Mouse (Mus musculus) right cerebral cortex, postnatal 10 days (tissue): ENCODE results near the gene Tvp23a.
A peak's percentile ranks its signal among the peaks of the same experiment; 100 is the strongest.

Experiments used
- DNase-seq, 2 experiments: peaks; one replicate each; pipeline ENCODE4 v3.0.0; 2021; ENCODE audit warnings: low spot score in 2 of 2

Gene Tvp23a

GRCm38 (mm10) chr16:10394699-10395540 lies 52.2 kb downstream of the Tvp23a start, which contains the start of gene Tekt5:
Tekt5 (minus strand) TSS chr16:10395490.
- DNase-seq, result peak; percentile 45

DNA sequence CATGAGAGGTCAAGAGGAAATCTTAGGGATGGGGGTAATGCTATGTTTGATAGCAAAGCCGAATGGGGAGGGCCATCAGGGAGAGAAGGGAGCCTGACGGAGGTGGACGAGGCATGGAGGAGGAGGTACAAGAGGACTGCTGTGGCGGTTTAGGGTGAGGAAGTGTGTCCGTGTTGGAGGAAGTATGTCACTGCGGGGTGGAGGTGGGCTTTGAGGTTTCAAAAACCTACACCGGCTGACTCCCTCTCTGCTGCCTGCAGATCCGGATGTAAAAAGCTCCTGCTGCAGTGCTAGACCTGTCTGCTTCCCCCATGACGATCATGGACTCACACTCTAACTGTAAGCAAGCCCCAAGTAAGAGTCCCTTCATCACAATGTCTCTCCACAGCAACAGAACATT lies 54.6 kb downstream of the Tvp23a start:
- DNase-seq, result no peak

GRCm38 (mm10) chr16:10388634-10389365 lies 58.4 kb downstream of the Tvp23a start:
- DNase-seq, result no peak

- DNase-seq, result no peak
Measured at GRCm38 (mm10) chr16:10385261-10385660, 61.9 kb downstream of the Tvp23a start.

- no peak for DNase-seq
Measured at GRCm38 (mm10) chr16:10384544-10384943, 62.6 kb downstream of the Tvp23a start.

DNA sequence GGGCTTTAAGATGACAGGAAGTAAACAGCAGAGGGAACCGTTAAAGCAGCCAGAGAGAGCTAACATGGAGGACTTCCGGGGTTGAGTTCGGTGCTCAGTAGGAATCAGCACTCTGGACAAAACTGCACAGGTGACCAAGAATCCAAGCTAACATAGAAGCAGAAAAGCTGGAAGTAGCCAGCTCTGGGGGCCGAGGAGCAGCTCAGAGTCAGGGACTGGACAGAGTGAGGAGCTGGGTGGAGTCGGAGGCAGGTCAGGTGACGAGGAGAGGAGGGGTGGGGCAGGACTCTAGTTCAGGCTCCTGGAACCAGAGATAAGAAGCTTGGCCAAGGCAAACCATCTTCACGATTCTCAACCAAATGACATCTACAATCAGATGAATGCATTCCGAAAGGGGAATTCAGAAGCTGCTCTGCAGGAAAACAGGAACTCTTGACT lies 63.1 kb downstream of the Tvp23a start:
- DNase-seq, result no peak

GRCm38 (mm10) chr16:10379531-10379930 lies 67.6 kb downstream of the Tvp23a start:
- peak in 1 of 2 experiments; percentile 57 for DNase-seq

GRCm38 (mm10) chr16:10377286-10377685 lies 69.9 kb downstream of the Tvp23a start:
- DNase-seq, result no peak

- DNase-seq, result peak; percentile 67 to 72
Measured at GRCm38 (mm10) chr16:10374254-10375011, 72.7 kb downstream of the Tvp23a start.

- DNase-seq, result no peak
Measured at GRCm38 (mm10) chr16:10372372-10372771, 74.8 kb downstream of the Tvp23a start.
